Mouse (Mus musculus): Measurements from ENCODE around the gene Rab44.

Rab44 gene

DNA sequence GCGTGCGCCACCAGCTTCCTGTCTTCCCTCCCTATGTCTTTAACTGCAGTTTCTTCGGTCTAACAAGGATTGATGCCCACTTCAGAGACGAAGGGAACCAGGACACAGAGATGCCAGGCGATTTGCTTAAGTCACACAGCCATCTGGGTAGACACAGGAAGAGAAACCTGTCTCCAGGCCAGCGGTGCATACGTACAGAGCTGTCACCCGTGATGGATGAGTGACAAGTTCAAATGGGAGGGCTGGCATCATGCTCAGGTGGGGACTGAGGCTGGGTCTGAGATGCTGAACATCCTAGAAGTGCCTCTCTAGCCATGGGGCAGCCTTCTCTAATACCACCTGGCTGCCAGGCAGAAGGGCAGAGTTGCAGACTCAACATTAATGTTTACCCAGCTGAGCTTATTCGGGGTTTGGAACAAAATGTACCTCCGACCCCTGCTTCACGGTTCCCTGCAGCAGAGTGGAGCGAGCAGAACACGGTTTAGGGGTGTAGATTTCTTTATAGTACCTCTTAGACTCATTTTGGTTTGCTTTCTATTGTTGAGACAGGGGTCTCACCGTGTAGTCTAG, 56.6 kb downstream of the Rab44 start:
- no peak for DNase-seq

DNA sequence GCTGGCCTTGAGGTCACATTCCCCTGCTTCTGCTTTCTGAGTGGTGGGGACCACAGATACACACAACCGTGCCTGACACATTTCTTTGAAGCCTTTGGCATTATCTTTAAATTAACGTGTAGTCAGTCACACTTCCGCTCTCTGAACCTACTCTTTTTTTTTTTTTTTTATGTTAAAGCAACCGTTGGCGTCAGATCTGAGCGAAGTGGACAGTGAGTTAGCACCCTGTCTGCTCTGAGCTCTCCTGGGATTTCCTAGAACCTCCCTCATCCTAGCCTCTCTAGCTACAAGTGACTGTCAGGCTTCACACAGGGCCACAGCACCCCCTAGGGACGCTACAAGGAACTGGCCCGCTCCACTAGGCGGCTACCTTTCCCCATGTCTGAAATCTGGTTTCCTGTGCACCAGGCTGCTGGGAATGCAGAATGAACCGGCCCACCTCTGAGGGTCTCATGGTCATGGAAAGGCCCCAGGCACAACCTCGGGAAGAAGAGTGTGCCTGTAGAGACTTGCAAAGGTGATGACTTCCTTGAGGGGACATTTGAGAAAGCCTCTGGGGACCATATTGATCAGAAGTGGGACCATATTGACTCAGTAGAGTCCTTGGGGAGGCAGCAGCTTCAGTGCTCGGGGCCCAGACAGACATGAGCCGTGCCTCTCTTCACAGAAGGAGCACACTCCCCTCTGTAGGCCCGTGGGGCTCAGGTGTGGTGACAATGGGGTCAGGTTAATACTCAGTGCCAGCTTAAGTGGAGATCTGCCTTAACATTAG, 57.2 kb downstream of the Rab44 start:
- DNase-seq, result peak; percentile 91

DNA sequence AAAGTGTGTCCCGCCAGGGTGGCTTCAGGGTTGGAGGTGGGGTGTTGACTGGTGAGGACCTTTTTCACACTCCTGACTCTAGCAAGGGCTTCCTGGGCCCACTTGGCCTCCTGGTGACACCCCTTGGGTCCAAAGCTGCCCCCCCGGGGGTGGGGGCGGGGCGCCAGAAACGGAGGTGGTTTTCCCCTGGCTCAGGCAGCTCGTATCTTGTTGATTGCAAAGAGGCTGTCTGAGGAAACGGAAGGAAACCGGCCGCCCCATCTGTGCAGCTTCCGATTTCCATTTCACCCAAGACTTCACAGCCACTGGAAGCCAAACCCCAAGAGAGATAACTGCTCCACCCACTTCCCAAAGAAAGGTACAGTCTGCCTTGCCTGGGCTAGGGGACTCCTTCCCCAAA, 58.1 kb downstream of the Rab44 start:
- DNase-seq, result peak; percentile 31

DNA sequence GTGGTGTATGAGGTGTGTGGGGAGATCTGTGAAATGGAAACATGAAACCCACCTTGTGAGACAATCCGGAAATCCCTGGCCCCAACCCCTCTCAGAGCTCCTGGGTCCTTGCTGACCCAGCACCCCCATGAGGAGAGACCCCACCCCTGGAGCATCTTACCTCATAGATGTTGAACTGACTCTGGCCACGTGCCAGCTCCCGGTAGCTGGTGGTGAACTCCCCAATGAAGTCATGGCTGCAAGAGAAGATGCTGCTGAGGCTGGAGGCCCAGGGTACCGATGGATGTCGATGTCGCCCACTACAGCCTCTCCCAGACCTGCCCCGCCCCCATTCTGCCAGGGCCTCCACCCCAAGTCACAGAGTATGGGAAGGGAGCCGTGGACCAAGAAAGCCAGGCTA, 59.2 kb downstream of the Rab44 start:
- no peak for DNase-seq

GRCm38 (mm10) chr17:29175693-29176092, 61.7 kb downstream of the Rab44 start:
- DNase-seq, result no peak

GRCm38 (mm10) chr17:29176391-29177267, 62.7 kb downstream of the Rab44 start:
- peak; percentile 83 for DNase-seq

DNA sequence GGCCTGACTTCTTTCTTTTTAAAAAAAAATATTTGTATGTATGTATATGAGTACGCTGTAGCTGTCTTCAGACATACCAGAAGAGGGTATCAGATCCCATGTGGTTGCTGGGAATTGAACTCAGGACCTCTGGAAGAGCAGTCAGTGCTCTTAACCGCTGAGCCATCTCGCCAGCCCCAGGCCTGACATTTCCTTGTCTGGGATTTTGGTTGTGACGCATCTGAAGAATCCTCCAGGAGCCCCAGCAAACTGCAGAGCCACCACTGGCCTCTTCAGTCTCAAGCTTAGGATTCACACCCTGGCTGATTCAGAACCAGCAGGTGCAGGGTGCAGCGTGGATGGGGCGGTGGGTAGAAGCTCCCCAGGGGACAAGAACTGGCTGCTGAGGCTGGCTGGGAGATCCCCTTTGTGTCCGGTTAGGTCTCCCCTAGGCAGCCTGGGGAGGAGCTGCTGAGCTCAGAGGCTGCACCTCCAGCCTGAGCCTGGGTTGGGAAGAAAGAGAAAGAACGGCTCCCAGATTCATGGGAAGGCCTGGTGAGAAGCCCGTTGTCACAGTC, 64.6 kb downstream of the Rab44 start:
- DNase-seq, result no peak

GRCm38 (mm10) chr17:29179917-29180316, 66.0 kb downstream of the Rab44 start:
- no peak for DNase-seq

- peak; percentile 55 for DNase-seq
Measured at GRCm38 (mm10) chr17:29180406-29181127, 66.6 kb downstream of the Rab44 start.

DNA sequence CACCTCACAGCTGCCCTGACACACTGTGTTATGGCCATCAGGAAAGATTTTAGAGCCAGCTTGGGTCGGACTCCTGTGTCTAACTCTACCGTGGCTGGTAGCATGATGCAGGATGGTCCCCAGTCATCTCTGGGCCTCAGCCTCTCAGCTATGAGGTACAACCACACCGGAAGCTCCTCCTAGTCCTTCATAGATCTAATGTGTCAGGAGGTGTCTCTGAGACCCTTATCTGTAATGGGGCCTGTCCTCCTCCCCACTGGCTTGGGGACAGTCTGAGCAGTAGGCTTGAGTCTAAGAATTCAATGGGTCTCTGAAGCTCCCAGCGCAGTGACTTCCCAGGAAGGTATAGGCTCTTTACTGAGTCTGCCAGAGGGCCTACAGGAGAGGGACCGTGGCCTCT, 67.8 kb downstream of the Rab44 start:
- no peak for DNase-seq

GRCm38 (mm10) chr17:29183162-29183561, 69.2 kb downstream of the Rab44 start:
- no peak for DNase-seq

- DNase-seq, result no peak
Measured at GRCm38 (mm10) chr17:29185376-29186046, 71.6 kb downstream of the Rab44 start.

DNA sequence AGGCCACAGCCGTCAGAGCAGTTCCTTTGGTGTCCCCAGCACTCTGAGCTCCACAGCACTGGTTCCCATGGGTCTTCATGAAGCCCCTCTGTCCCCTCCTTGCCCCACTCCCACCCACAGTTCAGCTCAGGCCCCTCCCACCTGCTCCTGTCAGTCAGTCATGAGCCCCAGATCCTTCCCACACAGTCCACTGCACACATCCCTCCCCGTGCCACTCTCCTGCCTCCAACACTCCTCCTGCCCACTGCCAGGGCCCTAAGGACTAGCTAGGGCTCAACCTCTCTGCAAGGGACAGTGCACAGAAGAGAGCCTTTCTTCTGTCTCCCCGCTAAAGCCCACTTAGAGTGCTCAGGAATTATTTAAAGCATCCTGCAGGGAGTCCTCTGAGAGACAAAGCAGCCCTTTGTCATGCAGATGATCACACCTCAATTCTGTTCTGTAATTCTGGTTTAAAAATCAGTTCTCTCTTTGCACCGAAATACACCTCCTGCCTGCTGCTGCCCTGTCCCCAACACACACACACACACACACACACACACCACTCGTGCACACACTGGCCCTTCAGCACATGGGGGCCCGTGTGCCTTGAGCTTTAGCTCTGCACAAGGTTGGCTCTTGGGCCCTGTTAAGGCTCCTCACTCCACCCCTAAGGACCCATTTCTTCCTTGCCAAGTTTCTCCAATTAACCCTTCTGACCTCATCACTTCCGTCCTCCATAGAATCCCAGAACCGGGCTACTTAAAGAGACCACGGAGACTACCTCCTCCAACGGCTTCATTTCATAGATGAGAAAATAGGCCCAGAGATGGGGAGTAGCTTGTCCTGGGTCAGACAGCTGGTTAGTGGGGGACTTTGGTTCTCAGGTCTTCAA, 73.3 kb downstream of the Rab44 start:
- no peak for DNase-seq

DNA sequence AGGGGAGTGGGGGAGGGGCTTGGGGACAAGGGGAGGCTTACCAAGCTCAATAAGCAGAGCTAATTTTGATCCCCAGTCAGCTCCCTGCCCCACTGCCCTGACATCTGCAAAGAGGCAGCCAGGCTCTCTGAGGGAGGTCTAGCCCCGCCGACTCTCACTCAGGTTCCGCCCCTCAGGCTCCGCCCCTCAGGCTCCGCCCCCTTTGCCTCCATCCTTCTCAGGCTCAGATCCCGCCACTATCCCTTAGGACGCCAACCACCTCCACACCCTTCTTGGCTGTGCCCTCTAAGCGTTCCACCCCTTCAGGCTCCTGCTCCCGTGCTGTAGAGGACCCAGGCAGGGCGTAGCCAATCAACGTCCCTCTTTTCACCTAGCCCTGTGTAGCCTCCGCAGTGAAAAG, 75.0 kb downstream of the Rab44 start:
- DNase-seq, result no peak

DNA sequence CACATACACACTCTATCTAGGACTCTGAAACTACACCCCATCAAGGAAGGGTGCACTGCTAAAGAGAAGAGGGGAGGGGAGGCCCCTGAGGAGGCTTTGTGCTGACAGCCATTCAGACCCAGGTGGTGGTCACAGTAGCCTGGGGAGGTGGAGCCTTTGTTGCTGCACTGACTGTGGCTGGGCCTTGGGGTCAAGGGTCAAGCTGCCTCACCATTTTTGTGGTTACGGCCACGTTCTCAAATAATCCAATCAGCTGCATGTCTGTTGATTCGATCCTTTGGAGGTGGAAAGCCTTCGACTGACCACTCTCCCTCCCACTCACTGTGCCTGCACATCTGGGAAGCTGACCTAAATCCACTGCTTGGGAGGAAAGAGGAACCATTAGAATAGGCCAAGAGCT, 81.6 kb downstream of the Rab44 start:
- no peak for DNase-seq
